Comparison of ENCODE assay signal across 8 mouse cellular contexts in the genomic region with DNA sequence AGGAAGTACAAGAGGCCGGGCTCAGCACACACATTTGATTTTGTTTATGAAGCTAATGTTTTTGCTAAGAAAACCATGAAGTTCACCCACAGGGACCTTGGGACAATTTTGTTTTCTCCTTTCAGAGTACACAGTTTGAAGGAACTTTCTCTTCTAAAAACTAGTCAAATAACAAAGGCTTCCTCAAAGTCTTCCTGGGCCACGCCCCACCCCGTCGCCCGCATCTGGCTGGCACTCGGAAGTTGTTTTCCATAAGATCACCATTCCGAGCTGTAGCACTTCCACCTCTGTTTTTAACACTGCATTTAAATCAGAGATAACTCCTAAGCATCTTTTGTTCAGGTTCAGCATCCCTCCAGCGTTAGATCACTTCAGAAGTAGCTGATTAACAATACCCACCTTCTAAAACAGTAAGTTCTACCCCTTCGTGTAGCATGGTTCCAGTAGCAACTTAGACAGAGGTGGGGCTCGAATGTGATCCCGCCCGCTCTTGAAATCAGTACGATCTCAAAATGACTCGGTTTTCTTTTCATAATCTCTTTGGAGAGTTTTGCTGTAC. TPM values are rescaled to one million over a fixed set of nuclear protein-coding genes. Genes with fewer than 3 reads are reported as not detected.
A peak's percentile ranks its signal among the peaks of the same experiment; 100 is the strongest.
DNase-seq lines count a peak whose midpoint lies in the region; ATAC-seq and TF ChIP-seq lines count a peak whose summit lies in the region.
"Had no signal": no experiment of that assay in that cellular context is flagged by ENCODE, and none has a peak within 500 bp of the region (broad histone marks: within the 10 kb centered on the region; RNA-seq: fewer than 3 reads in every experiment).

No protein-coding gene starts in this region.

- no peaks in the 10 kb centered on the region for H3K27me3 ChIP-seq in kidney, embryonic 16.5 days (ENCODE audit: insufficient read depth, low read length)
- H3K27me3 ChIP-seq in forebrain, embryonic 14.5 days (replicated peaks; ENCODE audit: control insufficient read depth, insufficient read depth, low read length) = 0 out of 2 replicates have a peak, but pooled peaks cover 7% of the 10 kb centered on the region
- H3K27me3 ChIP-seq in liver, postnatal 0 days (ENCODE audit: insufficient read depth, low read length) = 0 out of 2 replicates have a peak, but pooled peaks cover 2% of the 10 kb centered on the region

- no peak for TF ChIP-seq CTCF in liver, postnatal 0 days (IDR thresholded peaks at IDR 0.05; ENCODE audit: low read depth)

- no peak for DNase-seq in kidney, adult 18-20 months
- DNase-seq in forebrain, embryonic 14.5 days (ENCODE audit: low spot score) = no peak
- no peak for DNase-seq in liver, postnatal 0 days
- no peak for DNase-seq in left cerebral cortex, postnatal 4 days
- no peak for DNase-seq in adrenal gland, postnatal 4 days (ENCODE audit: low spot score in 2 of 2)

- no peak overlapping the region for H3K27ac ChIP-seq in kidney, embryonic 16.5 days (ENCODE audit: low read length)
- no peak overlapping the region for H3K27ac ChIP-seq in forebrain, embryonic 14.5 days (ENCODE audit: low read depth, low read length)
- no peak overlapping the region for H3K27ac ChIP-seq in liver, postnatal 0 days (ENCODE audit: low read depth)

- peak overlapping the region; percentile 13 for H3K4me3 ChIP-seq in kidney, embryonic 16.5 days (ENCODE audit: low read length)
- H3K4me3 ChIP-seq in forebrain, embryonic 14.5 days (ENCODE audit: low read depth, low read length) = no peak overlapping the region
- no peak overlapping the region for H3K4me3 ChIP-seq in liver, postnatal 0 days (ENCODE audit: low read depth, low read length)
- H3K4me3 ChIP-seq: myocyte had no signal

- H3K36me3 ChIP-seq in kidney, embryonic 16.5 days (ENCODE audit: insufficient read depth, low read length) = no peaks in the 10 kb centered on the region
- no peaks in the 10 kb centered on the region for H3K36me3 ChIP-seq in forebrain, embryonic 14.5 days (ENCODE audit: control insufficient read depth, insufficient read depth, low read length)
- no peaks in the 10 kb centered on the region for H3K36me3 ChIP-seq in liver, postnatal 0 days (replicated peaks; ENCODE audit: insufficient read depth, low read length)

- WGBS in kidney, embryonic 16.5 days = 7% methylated on average over 14 of the region's 14 CpGs
- 12% methylated on average over 14 of the region's 14 CpGs for WGBS in forebrain, embryonic 14.5 days
- 2% methylated on average over 14 of the region's 14 CpGs for WGBS in liver, postnatal 0 days (ENCODE audit: insufficient replicate concordance)

- no peak overlapping the region for H3K9ac ChIP-seq in kidney, embryonic 16.5 days (replicated peaks; ENCODE audit: low read length)
- no peak overlapping the region for H3K9ac ChIP-seq in forebrain, embryonic 14.5 days (ENCODE audit: low read length)
- no peak overlapping the region for H3K9ac ChIP-seq in liver, postnatal 0 days (replicated peaks)

- ATAC-seq in kidney, embryonic 16.5 days (ENCODE audit: low FRiP score, low TSS enrichment) = no peak
- peak; percentile 8 for ATAC-seq in activated CD4-positive, CD25-positive, alpha-beta regulatory T cell, adult 4 months
- no peak for ATAC-seq in forebrain, embryonic 14.5 days
- ATAC-seq in liver, postnatal 0 days = no peak

- TF ChIP-seq EP300 in liver, postnatal 0 days (IDR thresholded peaks at IDR 0.05; ENCODE audit: low read depth) = no peak

- peaks cover 14% of the 10 kb centered on the region for H3K4me1 ChIP-seq in kidney, embryonic 16.5 days (ENCODE audit: insufficient read depth, low read length)
- peaks cover 6% of the 10 kb centered on the region for H3K4me1 ChIP-seq in forebrain, embryonic 14.5 days (ENCODE audit: control insufficient read depth, insufficient read depth, low read length)
- peaks cover 11% of the 10 kb centered on the region for H3K4me1 ChIP-seq in liver, postnatal 0 days (ENCODE audit: insufficient read depth)

- intact Hi-C loops in left cerebral cortex, postnatal 4 days (cut with DNase I) = no loop called here

- H3K4me2 ChIP-seq in kidney, embryonic 16.5 days (replicated peaks; ENCODE audit: low read depth, low read length) = peak overlapping the region; percentile 52
- 0 out of 2 replicates have a peak overlapping the region, but pooled peaks have one; percentile 7 for H3K4me2 ChIP-seq in forebrain, embryonic 14.5 days (ENCODE audit: low read length)
- H3K4me2 ChIP-seq in liver, postnatal 0 days (ENCODE audit: low read depth, low read length) = peak overlapping the region; percentile 62

- H3K9me3 ChIP-seq in kidney, embryonic 16.5 days (ENCODE audit: low read length) = no peaks in the 10 kb centered on the region
- H3K9me3 ChIP-seq in forebrain, embryonic 14.5 days (replicated peaks; ENCODE audit: control insufficient read depth, low read length) = no peaks in the 10 kb centered on the region
- no peaks in the 10 kb centered on the region for H3K9me3 ChIP-seq in liver, postnatal 0 days (ENCODE audit: low read length)

RNA-seq across cellular contexts. Expression of gene Axin2, which starts 9.7 kb away (rescaled TPM):
- 4.7 and 5.7 TPM in 2 replicates for polyA plus RNA-seq in kidney, embryonic 16.5 days (2015; fragmentation: Nextera tagmentation; extraction: Ambion mirVana)
- polyA plus RNA-seq in activated CD4-positive, CD25-positive, alpha-beta regulatory T cell, adult 4 months (2017; shearing (Covaris generic)) = 10 to 100 TPM in 1 of 2 experiments, 1 to 10 TPM in 1; 7.7 to 12.7 TPM
- polyA plus RNA-seq in forebrain, embryonic 14.5 days (2014; fragmentation: Nextera tagmentation; extraction: Ambion mirVana) = 7.8 and 9.4 TPM in 2 replicates
- polyA plus RNA-seq in liver, postnatal 0 days (2015; fragmentation: Nextera tagmentation; extraction: Ambion mirVana) = 0.47 and 0.63 TPM in 2 replicates
- total RNA-seq in left cerebral cortex, postnatal 4 days (2021) = 10 to 100 TPM; 31.1 to 35.9 TPM
- 10 to 100 TPM; 48.9 to 52.8 TPM for total RNA-seq in adrenal gland, postnatal 4 days (2021)

Comparison
In these comparisons a context has a peak if more than half of its experiments do, and no peak if none do; other contexts are left out.
1. H3K4me2 ChIP-seq: peak in every context shown above with its lines; median percentile 62 in liver, postnatal 0 days; 52 in kidney, embryonic 16.5 days; 7 in forebrain, embryonic 14.5 days.